Mouse (Mus musculus) megakaryocyte, embryonic 14.5 days (primary cell): ENCODE measurements around the gene Olfr1012. TPM values are rescaled to one million over a fixed set of nuclear protein-coding genes. Genes with fewer than 3 reads are reported as not detected.
"Not testable (repeated sequence)": the region's sequence is repeated elsewhere in the genome, so short reads cannot be mapped to it uniquely, and the experiment has no call there.

Experiments
- H3K27me3 ChIP-seq: replicated peaks from 2 replicates; pipeline ENCODE3; 2012; ENCODE audit warnings: inconsistent platforms
- H3K36me3 ChIP-seq: replicated peaks from 2 replicates; pipeline ENCODE3; 2012; ENCODE audit warnings: low read length, inconsistent platforms, mixed read lengths
- H3K4me1 ChIP-seq: 2 replicates; pipeline ENCODE4 v1.6.1; 2012; ENCODE audit warnings: inconsistent platforms
- H3K4me3 ChIP-seq: replicated peaks from 2 replicates; pipeline ENCODE3; 2012; ENCODE audit warnings: moderate library complexity, mild to moderate bottlenecking, inconsistent platforms
- H3K9me3 ChIP-seq: 2 replicates; pipeline ENCODE4 v1.6.1; 2012; ENCODE audit warnings: inconsistent platforms
- FLI1 ChIP-seq: IDR thresholded peaks from 2 replicates; pipeline ENCODE4 v1.6.1; 2012; ENCODE audit warnings: low read length, inconsistent platforms, mixed read lengths
- GATA1 ChIP-seq: IDR thresholded peaks from 3 replicates; pipeline ENCODE4 v1.6.1; 2012; ENCODE audit warnings: mixed read lengths, low read length, inconsistent platforms, borderline replicate concordance
- polyA plus RNA-seq: library from polyadenylated mRNA; stranded (reverse); fragments of >175 nt; gene quantifications from 2 replicates; pipeline ENCODE4 v1.2.3, GENCODE M21; 2012; ENCODE audit warnings: low replicate concordance; ENCODE audit not compliant: insufficient read depth

Olfr1012 gene
- polyA plus RNA-seq, 1 experiment = not detected

DNA sequence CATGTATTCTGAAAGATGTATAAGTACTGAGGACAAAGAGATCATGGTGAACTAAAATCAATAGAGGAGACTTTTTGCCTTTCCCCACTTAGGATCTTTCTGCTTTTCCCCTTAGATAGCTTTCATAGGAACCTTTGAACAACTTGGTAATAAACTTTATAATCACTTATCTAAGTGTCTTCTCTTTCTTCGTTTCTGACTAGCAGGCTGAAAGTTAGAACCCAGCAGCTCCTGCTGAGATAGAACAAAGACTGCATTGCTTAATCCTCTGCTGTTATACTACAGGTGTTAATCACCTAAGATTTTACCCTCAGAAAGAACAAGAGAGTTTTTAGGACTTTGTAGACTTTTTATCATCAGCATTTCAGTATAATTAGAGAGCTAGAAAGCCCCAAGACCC is 51.4 kb downstream of the Olfr1012 start:
- Histone ChIP-seq H3K9me3 (peaks cover 10% of the 10 kb centered on the region; the same call in 1 of the 2 replicates), H3K27me3 (no peaks in the 10 kb centered on the region), H3K4me1 (no peaks in the 10 kb centered on the region), H3K4me3 (no peak overlapping the region), H3K36me3 (no peaks in the 10 kb centered on the region)
- no peak for TF ChIP-seq FLI1
- no peak for TF ChIP-seq GATA1

DNA sequence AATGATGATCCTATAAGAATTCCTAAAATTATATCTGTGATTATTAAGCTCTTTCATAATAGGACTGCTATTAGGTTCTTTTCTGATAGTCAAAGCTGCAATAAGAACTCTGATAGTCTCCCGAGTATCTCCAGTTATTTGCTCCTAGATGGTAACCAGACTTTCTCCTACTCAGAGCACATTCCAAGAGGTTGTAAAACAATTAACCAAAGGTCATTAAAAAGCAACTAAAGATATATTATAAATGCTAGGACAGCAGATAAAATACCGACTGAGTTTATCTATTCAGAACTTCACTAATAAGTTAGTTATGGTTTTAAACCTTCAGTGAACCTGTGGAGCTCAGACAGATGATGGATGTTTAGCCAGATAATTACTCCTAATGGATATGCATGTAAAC is 51.9 kb downstream of the Olfr1012 start:
- not testable (repeated sequence) for H3K4me3 ChIP-seq, H3K27me3 ChIP-seq, H3K4me1 ChIP-seq, H3K36me3 ChIP-seq, H3K9me3 ChIP-seq

Other genes with a start within 250 kb of the Olfr1012 start
- not detected in 2 replicates for gene 4833423E24Rik, start 243.7 kb downstream of the Olfr1012 start, polyA plus RNA-seq
- gene Olfr996, start 183.6 kb downstream of the Olfr1012 start, polyA plus RNA-seq = not detected in 2 replicates
- 3.0 TPM in 1 of 2 replicates, not detected in the other for gene Olfr998, start 173.8 kb downstream of the Olfr1012 start, polyA plus RNA-seq
- gene Olfr1000, start 150.9 kb downstream of the Olfr1012 start, polyA plus RNA-seq = not detected in 2 replicates
- gene Olfr1002, start 112.1 kb downstream of the Olfr1012 start, polyA plus RNA-seq = not detected in 2 replicates
- not detected in 2 replicates for gene Olfr154, start 98.3 kb downstream of the Olfr1012 start, polyA plus RNA-seq
- gene Olfr1006, start 84.0 kb downstream of the Olfr1012 start, polyA plus RNA-seq = not detected in 2 replicates
- not detected in 2 replicates for gene Olfr1008, start 73.3 kb downstream of the Olfr1012 start, polyA plus RNA-seq
- not detected in 2 replicates for gene Olfr1009, start 47.3 kb downstream of the Olfr1012 start, polyA plus RNA-seq
- gene Olfr1013, start 4.3 kb upstream of the Olfr1012 start, polyA plus RNA-seq = 0.03 TPM in 1 of 2 replicates, not detected in the other
- gene Olfr1014, start 9.9 kb upstream of the Olfr1012 start, polyA plus RNA-seq = not detected in 2 replicates
- gene Olfr1015, start 19.3 kb upstream of the Olfr1012 start, polyA plus RNA-seq = not detected in 2 replicates
- not detected in 2 replicates for gene Olfr1016, start 39.8 kb upstream of the Olfr1012 start, polyA plus RNA-seq
- gene Olfr1018, start 55.7 kb upstream of the Olfr1012 start, polyA plus RNA-seq = not detected in 2 replicates
- gene Olfr1019, start 82.7 kb upstream of the Olfr1012 start, polyA plus RNA-seq = not detected in 2 replicates
- gene Olfr1020, start 84.3 kb upstream of the Olfr1012 start, polyA plus RNA-seq = not detected in 2 replicates
- not detected in 2 replicates for gene Olfr1022, start 105.8 kb upstream of the Olfr1012 start, polyA plus RNA-seq
- not detected in 2 replicates for gene Olfr1023, start 122.9 kb upstream of the Olfr1012 start, polyA plus RNA-seq
- not detected in 2 replicates for gene Olfr1024, start 142.3 kb upstream of the Olfr1012 start, polyA plus RNA-seq
- not detected in 2 replicates for gene Olfr1025-ps1, start 152.4 kb upstream of the Olfr1012 start, polyA plus RNA-seq
- gene Olfr1026, start 158.8 kb upstream of the Olfr1012 start, polyA plus RNA-seq = not detected in 2 replicates
- not detected in 2 replicates for gene Olfr1028, start 187.7 kb upstream of the Olfr1012 start, polyA plus RNA-seq
- gene Olfr1029, start 211.1 kb upstream of the Olfr1012 start, polyA plus RNA-seq = not detected in 2 replicates
- gene Olfr1030, start 216.5 kb upstream of the Olfr1012 start, polyA plus RNA-seq = not detected in 2 replicates
- gene Olfr1031, start 227.5 kb upstream of the Olfr1012 start, polyA plus RNA-seq = not detected in 2 replicates
- gene Olfr1032, start 242.8 kb upstream of the Olfr1012 start, polyA plus RNA-seq = not detected in 2 replicates